Mouse (Mus musculus): ENCODE measurements around the gene Gm10570. TPM values are rescaled to one million over a fixed set of nuclear protein-coding genes. Genes with fewer than 3 reads are reported as not detected.

Gene Gm10570
- polyA plus RNA-seq, 1 experiment from 2014 or later, result 1.6 TPM

DNA sequence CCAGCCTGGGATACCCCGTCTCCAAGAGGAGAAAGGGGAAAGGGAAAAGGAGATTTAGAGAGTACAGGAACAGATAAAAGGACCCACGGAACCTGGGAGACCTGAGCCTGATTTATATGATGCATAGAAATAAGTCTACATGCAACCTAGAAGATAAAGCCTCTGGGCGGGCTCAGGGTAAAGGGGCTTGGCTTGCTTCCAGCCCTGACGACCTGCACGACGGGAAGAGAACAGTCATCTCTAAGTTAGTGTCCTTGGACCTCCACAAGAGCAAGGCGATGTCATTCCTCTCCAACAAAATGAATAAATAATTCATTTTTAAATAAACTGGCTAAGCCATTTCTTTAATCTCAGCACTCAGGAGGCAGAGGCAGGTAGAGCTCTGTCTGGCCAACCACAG lies 14.1 kb upstream of the Gm10570 start:
- Histone ChIP-seq H3K9me3 (replicated peaks) (no peaks in the 10 kb centered on the region), H3K4me3 (replicated peaks) (no peak overlapping the region), H3K4me2 (no peak overlapping the region), H3K27me3 (replicated peaks) (no peaks in the 10 kb centered on the region), H3K9ac (replicated peaks) (no peak overlapping the region), H3K4me1 (no peaks in the 10 kb centered on the region), H3K27ac (replicated peaks) (no peak overlapping the region), H3K36me3 (peaks cover 78% of the 10 kb centered on the region)
- no peak for ATAC-seq (ENCODE audit: low FRiP score)
- 81% methylated on average over 7 of the region's 7 CpGs for WGBS

DNA sequence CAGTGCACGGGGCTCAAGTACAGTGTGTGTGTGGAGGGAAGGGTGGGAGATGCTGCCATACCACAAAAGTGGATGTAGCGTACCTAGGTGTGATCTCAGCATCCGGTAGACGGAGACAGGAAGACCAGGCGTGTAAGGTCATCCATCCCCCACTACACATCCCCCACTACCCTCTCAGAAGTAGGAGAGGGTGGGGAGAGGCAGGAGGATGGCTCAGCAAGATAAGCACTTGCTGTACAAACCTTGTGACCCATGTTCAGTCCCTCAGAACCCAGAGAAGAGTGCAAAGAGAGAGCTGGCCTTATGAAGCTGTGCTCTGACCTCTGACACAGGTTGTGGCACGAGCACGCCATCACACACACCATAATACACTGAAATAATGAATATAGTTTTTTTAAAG lies 13.2 kb upstream of the Gm10570 start:
- Histone ChIP-seq H3K36me3 (peaks cover 72% of the 10 kb centered on the region), H3K27ac (replicated peaks) (no peak overlapping the region)
- WGBS, result 95% methylated on average over 7 of the region's 7 CpGs

DNA sequence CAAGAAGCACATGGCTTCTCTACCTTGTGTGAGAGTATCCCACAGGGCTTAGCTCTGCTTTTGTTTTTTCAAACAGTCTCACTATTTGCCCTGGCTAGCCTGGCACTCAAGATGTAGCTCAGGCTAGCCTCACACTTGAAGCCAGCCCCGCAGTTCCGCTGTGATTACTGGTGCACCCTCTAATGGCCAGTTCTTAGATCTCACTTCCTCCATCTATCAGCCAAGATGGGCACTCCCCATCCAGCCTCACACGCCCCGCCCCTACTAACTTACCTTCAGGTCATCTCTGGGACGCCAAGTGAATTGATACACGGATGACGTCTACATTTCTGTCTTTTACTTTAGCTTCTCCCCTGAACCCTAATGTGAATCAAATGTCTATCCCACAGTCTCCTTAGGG lies 11.1 kb upstream of the Gm10570 start:
- 90% methylated on average over 7 of the region's 7 CpGs for WGBS
- H3K27me3 ChIP-seq (replicated peaks), result no peaks in the 10 kb centered on the region
- no peaks in the 10 kb centered on the region for H3K9me3 ChIP-seq (replicated peaks)
- H3K4me2 ChIP-seq, result no peak overlapping the region
- peaks cover 69% of the 10 kb centered on the region for H3K36me3 ChIP-seq
- no peak overlapping the region for H3K4me3 ChIP-seq (replicated peaks)
- no peak overlapping the region for H3K27ac ChIP-seq (replicated peaks)
- H3K9ac ChIP-seq (replicated peaks), result no peak overlapping the region
- no peaks in the 10 kb centered on the region for H3K4me1 ChIP-seq
- ATAC-seq (ENCODE audit: low FRiP score), result no peak

More for the DNA sequence above, 13.2 kb upstream of the Gm10570 start:
- Histone ChIP-seq H3K4me1 (no peaks in the 10 kb centered on the region), H3K9ac (replicated peaks) (no peak overlapping the region), H3K4me3 (replicated peaks) (no peak overlapping the region), H3K27me3 (replicated peaks) (no peaks in the 10 kb centered on the region), H3K4me2 (no peak overlapping the region), H3K9me3 (replicated peaks) (no peaks in the 10 kb centered on the region)
- ATAC-seq (ENCODE audit: low FRiP score), result no peak

DNA sequence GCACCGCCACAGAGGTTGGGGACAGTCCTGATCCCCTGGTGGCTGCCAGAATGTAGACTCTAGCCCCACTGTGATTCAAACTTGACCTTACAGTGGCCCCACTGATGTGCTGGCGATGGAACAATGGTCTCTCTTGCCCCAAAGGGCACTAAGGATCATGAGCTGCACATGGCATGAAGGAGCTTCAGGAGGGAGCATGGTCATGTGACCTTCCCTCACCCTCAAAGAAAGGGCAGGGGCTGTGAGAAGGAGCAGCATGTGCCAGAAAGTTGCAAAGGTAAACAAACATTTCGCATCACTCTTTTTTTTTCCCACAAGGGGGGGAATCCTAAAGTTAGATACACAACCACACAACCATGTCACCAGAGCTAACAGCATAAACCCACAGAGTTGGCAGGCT lies 9.6 kb upstream of the Gm10570 start:
- Histone ChIP-seq H3K36me3 (peaks cover 69% of the 10 kb centered on the region), H3K4me1 (no peaks in the 10 kb centered on the region), H3K9me3 (replicated peaks) (no peaks in the 10 kb centered on the region), H3K27me3 (replicated peaks) (no peaks in the 10 kb centered on the region), H3K27ac (replicated peaks) (no peak overlapping the region), H3K4me2 (no peak overlapping the region), H3K4me3 (replicated peaks) (no peak overlapping the region), H3K9ac (replicated peaks) (no peak overlapping the region)
- WGBS, result 69% methylated on average over 3 of the region's 3 CpGs
- ATAC-seq (ENCODE audit: low FRiP score), result no peak

DNA sequence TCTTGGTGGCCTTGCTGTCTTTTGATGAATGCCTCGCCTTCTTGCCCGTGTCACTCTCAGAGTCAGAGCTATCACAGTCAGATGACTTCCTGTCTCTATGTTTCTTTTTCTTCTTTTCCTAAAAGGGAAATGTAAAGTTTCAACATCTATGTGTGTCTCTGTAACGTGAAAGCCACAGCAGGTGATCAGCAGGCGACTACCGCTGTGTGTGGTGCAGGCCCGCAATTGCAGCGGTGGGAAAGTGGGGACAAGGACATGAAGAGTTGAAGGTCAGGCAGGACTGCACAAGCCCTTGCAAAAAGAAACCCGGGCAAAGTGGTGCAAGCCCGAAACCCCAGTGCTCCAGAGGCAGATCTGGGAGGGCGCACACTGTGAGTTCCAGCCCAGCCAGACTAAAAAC lies 8.2 kb upstream of the Gm10570 start:
- Histone ChIP-seq H3K9me3 (replicated peaks) (no peaks in the 10 kb centered on the region), H3K27me3 (replicated peaks) (no peaks in the 10 kb centered on the region), H3K4me1 (no peaks in the 10 kb centered on the region), H3K4me3 (replicated peaks) (no peak overlapping the region), H3K27ac (replicated peaks) (no peak overlapping the region), H3K9ac (replicated peaks) (no peak overlapping the region), H3K4me2 (no peak overlapping the region), H3K36me3 (peaks cover 64% of the 10 kb centered on the region)
- no peak for ATAC-seq (ENCODE audit: low FRiP score)
- WGBS, result 78% methylated on average over 10 of the region's 10 CpGs

DNA sequence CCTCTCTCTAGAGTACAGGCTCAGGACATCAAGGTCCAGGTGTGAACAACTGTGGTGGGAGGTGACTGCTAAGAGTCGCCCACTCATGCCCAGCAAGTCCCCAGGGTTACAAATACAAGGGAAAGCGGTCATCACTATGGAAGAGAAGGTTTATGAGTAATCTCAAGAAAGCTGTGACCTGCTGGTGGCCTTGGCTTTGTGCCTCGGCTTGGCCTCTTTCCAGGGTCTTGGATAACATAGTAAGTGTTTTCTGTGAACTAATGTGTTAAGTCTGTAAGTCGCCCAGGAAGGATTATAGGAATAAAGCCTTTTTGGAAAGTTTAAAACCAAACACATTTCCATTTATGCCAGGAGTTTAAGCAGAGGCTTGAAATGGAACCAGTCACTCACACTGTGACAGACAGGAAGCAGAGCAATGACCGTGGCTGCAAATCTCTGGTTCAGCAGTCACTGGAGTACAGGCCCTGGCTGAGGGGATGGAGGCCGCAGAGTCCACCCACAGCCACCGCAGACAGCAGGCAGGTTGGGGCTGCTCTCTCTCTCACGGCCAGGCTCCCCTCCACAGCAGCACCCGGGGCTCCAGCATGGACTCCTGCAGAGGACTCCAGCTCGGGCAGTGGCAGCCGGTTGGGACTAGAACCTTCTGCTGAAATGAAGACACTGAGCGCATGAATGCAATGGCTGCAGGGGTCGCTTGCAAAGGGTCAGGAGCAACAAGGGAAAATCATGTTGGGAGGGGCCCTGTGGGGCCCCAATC lies 7.5 kb upstream of the Gm10570 start:
- no peak for ATAC-seq (ENCODE audit: low FRiP score)
- Histone ChIP-seq H3K4me1 (no peaks in the 10 kb centered on the region), H3K27ac (replicated peaks) (no peak overlapping the region), H3K36me3 (peaks cover 60% of the 10 kb centered on the region), H3K9me3 (replicated peaks) (no peaks in the 10 kb centered on the region), H3K4me3 (replicated peaks) (no peak overlapping the region), H3K4me2 (no peak overlapping the region), H3K9ac (replicated peaks) (no peak overlapping the region), H3K27me3 (replicated peaks) (no peaks in the 10 kb centered on the region)
- WGBS, result 72% methylated on average over 13 of the region's 13 CpGs

DNA sequence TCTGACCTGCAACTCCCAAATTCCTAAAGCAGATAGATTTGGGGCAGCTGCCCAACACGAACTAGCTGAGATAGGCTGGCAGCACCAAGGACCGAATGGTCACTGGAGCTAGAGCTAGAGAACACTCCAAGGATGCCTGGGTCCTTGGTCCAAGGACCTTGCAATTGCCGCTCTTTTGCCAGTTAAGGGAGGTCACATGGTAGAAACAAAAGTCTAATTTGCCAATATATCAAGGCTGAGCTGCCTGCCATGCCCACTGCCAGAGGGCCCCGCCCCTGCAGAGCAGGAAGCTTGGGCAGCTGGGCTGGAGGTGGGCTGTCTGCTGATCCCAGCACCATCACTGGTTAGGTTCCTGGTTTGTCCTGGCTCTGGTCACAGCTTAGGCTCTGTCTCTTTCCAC lies 5.1 kb upstream of the Gm10570 start:
- H3K9ac ChIP-seq (replicated peaks), result no peak overlapping the region
- peaks cover 39% of the 10 kb centered on the region for H3K36me3 ChIP-seq
- peaks cover 11% of the 10 kb centered on the region for H3K27me3 ChIP-seq (replicated peaks)
- peaks cover 16% of the 10 kb centered on the region for H3K4me1 ChIP-seq
- no peak overlapping the region for H3K4me2 ChIP-seq
- H3K4me3 ChIP-seq (replicated peaks), result no peak overlapping the region
- ATAC-seq (ENCODE audit: low FRiP score), result no peak
- 82% methylated on average over 4 of the region's 4 CpGs for WGBS
- H3K9me3 ChIP-seq (replicated peaks), result no peaks in the 10 kb centered on the region
- H3K27ac ChIP-seq (replicated peaks), result no peak overlapping the region

DNA sequence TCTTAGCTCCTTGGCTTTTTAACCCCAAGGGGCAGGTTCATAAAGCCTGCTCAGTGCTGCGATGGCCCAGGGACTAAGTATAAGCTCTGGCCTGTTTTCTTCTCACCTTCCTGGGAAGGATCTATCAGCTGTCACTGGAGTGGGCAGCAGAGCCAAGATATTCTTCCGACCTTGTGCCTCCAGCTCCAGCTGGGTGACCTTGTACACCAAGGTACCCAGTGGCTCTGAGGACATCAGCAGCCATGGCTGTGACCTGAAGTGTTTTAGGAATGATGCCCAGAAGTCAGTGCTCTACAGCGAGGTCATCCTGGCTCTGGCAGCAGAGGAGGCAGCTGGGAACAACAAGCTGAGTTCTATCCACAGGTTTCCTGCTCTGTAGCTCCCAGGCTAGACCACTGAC lies 4.1 kb upstream of the Gm10570 start:
- WGBS, result 93% methylated on average over 3 of the region's 3 CpGs

DNA sequence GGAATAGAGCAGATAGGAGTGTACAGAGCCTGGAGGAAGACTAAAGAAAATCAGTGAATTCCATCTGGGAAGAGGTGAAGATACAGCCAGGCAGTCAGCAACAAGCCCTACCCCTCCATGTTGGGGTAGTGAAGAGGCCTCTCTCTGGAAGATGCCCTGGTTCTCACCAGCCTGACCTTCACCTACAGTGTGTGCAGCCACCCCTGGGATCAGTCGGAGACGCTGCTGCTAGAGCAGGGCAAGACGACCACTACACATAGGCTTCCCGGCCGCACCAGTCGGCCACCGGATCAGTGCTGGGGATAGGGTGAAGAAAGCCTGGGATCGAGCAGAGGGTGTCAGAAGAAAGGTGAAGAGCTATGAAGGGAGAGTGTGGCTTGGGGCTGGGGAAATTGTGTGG lies 780 bp upstream of the Gm10570 start:
- WGBS, result 42% methylated on average over 8 of the region's 8 CpGs
- Histone ChIP-seq H3K4me2 (peak overlapping the region; percentile 90), H3K36me3 (peaks cover 18% of the 10 kb centered on the region), H3K9me3 (replicated peaks) (no peaks in the 10 kb centered on the region), H3K4me3 (replicated peaks) (peak overlapping the region; percentile 52), H3K4me1 (peaks cover 34% of the 10 kb centered on the region), H3K9ac (replicated peaks) (peak overlapping the region; percentile 68), H3K27ac (replicated peaks) (peak overlapping the region; percentile 70), H3K27me3 (replicated peaks) (peaks cover 24% of the 10 kb centered on the region)
- ATAC-seq (ENCODE audit: low FRiP score), result peak; percentile 12; the same call in 1 of the 2 replicates

More for the DNA sequence above, 4.1 kb upstream of the Gm10570 start:
- Histone ChIP-seq H3K27ac (replicated peaks) (no peak overlapping the region), H3K4me1 (peaks cover 25% of the 10 kb centered on the region), H3K9me3 (replicated peaks) (no peaks in the 10 kb centered on the region), H3K36me3 (peaks cover 36% of the 10 kb centered on the region), H3K4me2 (no peak overlapping the region), H3K27me3 (replicated peaks) (peaks cover 14% of the 10 kb centered on the region), H3K9ac (replicated peaks) (no peak overlapping the region), H3K4me3 (replicated peaks) (no peak overlapping the region)
- ATAC-seq (ENCODE audit: low FRiP score), result no peak

DNA sequence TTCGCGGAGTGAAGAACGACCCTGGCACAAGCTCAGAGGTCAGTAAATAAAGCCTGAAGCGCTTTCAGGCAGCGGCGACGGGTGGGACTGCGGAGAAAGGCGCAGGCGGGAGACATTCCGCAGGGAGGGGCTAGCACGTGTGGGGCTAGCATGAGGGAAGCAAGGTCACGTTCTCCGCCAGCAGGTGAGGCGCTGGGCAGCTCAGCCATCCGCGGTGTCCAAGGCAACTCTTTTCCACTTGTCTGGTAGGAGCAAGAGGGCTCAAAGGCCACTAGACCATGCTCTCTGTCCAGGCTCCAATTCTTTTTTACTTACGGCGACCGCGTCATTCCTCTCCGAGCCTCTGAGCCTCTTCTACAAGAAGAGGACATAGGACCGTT lies 633 bp downstream of the Gm10570 start:
- peaks cover 5% of the 10 kb centered on the region for H3K36me3 ChIP-seq
- 0% methylated on average over 22 of the region's 23 CpGs for WGBS
- peak overlapping the region; percentile 70 for H3K27ac ChIP-seq (replicated peaks)
- H3K27me3 ChIP-seq (replicated peaks), result peaks cover 24% of the 10 kb centered on the region
- peak overlapping the region; percentile 52 for H3K4me3 ChIP-seq (replicated peaks)
- ATAC-seq (ENCODE audit: low FRiP score), result peak; percentile 22; the same call in 1 of the 2 replicates
- peak overlapping the region; percentile 68 for H3K9ac ChIP-seq (replicated peaks)
- H3K4me2 ChIP-seq, result peak overlapping the region; percentile 90
- no peaks in the 10 kb centered on the region for H3K9me3 ChIP-seq (replicated peaks)
- H3K4me1 ChIP-seq, result peaks cover 34% of the 10 kb centered on the region

DNA sequence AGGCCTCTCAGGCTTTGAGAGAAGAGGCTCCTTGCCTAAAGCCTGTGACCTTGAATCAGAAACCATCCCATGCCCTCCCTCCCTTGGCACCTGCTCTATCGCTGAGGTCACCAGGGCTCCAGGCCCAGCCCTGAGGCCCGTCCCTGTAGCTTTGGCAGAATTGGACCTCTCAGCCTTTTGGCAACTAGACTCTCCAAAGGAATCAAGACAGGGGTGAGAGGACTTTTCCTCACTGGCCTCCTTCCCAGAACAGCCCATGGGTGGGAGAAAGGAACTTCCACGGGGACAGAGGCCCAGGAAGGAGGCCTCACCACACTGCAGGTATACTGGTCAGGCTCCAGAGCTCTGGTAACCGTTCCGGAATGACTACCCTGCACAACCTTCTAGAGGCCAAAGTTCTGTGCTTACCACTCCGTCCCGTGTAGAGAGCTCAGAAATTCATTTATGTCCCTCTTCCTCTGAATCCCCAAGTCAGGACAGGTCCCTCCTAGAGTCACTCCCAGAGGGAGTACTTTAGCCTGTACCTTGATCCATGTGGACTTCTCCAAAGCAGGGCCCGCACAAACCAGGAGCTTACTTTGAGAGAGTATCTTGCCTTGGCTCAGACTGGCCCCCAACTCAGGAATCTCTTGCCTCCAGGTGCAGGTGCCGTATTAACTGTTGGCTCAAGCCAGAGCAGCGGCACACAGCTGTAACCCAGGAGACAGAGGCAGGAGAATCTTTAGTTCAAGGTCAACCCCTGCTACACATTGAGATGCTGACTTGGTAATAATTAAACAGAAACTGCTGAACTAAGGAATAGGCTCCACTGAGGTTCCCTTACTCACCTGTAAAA lies 1.5 kb downstream of the Gm10570 start:
- Histone ChIP-seq H3K36me3 (no peaks in the 10 kb centered on the region), H3K27ac (replicated peaks) (no peak overlapping the region), H3K4me3 (replicated peaks) (peak overlapping the region; percentile 52; the same call in 1 of the 2 replicates), H3K9me3 (replicated peaks) (no peaks in the 10 kb centered on the region), H3K4me2 (peak overlapping the region; percentile 90), H3K9ac (replicated peaks) (peak overlapping the region; percentile 68; the same call in 1 of the 2 replicates), H3K27me3 (replicated peaks) (peaks cover 24% of the 10 kb centered on the region), H3K4me1 (peaks cover 34% of the 10 kb centered on the region)
- WGBS, result 79% methylated on average over 10 of the region's 10 CpGs
- ATAC-seq (ENCODE audit: low FRiP score), result no peak

DNA sequence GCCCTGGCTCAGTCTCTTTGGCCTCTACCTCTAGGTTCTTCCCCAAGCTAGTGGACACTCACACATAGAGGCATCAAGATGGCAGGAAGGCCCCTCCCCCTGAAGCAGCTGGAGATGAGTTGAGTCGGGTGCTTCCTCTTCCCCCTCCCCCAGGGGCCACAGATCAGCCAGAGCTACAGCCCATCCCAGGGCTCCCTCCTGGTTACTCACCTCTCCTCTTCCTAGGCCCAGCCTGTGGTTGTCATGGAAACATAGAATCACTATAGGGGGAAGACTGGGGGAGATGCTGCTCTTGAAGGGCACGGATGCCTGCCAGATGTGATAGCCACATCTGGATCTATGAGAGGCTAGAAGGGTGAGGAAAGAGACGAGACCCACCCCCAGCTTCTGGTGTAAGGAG lies 3.7 kb downstream of the Gm10570 start:
- Histone ChIP-seq H3K9me3 (replicated peaks) (no peaks in the 10 kb centered on the region), H3K4me3 (replicated peaks) (no peak overlapping the region), H3K27ac (replicated peaks) (no peak overlapping the region), H3K9ac (replicated peaks) (no peak overlapping the region), H3K36me3 (no peaks in the 10 kb centered on the region), H3K4me1 (peaks cover 27% of the 10 kb centered on the region), H3K4me2 (no peak overlapping the region), H3K27me3 (replicated peaks) (peaks cover 17% of the 10 kb centered on the region)
- 17% methylated on average over 3 of the region's 3 CpGs for WGBS
- no peak for ATAC-seq (ENCODE audit: low FRiP score)

Measured in neural tube, embryonic 15.5 days (tissue).